Mouse (Mus musculus): ENCODE results near the gene Gm11541. TPM values are rescaled to one million over a fixed set of nuclear protein-coding genes. Genes with fewer than 3 reads are reported as not detected.
A peak's percentile ranks its signal among the peaks of the same experiment; 100 is the strongest.
"Not testable (repeated sequence)": the region's sequence is repeated elsewhere in the genome, so short reads cannot be mapped to it uniquely, and the experiment has no call there.

The Gm11541 gene
- polyA plus RNA-seq, 1 experiment from 2014 or later, result not detected

GRCm38 (mm10) chr11:94652973-94653372, 51.3 kb downstream of the Gm11541 start:
- peak overlapping the region; percentile 57 for H3K4me3 ChIP-seq (replicated peaks; ENCODE audit: low read length)
- ATAC-seq (ENCODE audit: low FRiP score) (no peak), DNase-seq (ENCODE audit: low spot score) (no peak)
- peaks cover 17% of the 10 kb centered on the region for H3K4me1 ChIP-seq (replicated peaks; ENCODE audit: control insufficient read depth, insufficient read depth, low read length)
- H3K9ac ChIP-seq, result no peak overlapping the region
- peaks cover 14% of the 10 kb centered on the region for H3K36me3 ChIP-seq (replicated peaks; ENCODE audit: control insufficient read depth, insufficient read depth)
- 51% methylated on average over 8 of the region's 8 CpGs for WGBS
- no peaks in the 10 kb centered on the region for H3K27me3 ChIP-seq (ENCODE audit: control insufficient read depth, insufficient read depth, low read length)
- H3K9me3 ChIP-seq (ENCODE audit: control insufficient read depth, low read length), result no peaks in the 10 kb centered on the region
- H3K4me2 ChIP-seq (replicated peaks), result peak overlapping the region; percentile 86
- H3K27ac ChIP-seq, result no peak overlapping the region

- H3K4me1 ChIP-seq (replicated peaks; ENCODE audit: control insufficient read depth, insufficient read depth, low read length), result peaks cover 17% of the 10 kb centered on the region
- not testable (repeated sequence) for H3K27ac ChIP-seq
Observed at GRCm38 (mm10) chr11:94651241-94651640, 53.1 kb downstream of the Gm11541 start.

DNA sequence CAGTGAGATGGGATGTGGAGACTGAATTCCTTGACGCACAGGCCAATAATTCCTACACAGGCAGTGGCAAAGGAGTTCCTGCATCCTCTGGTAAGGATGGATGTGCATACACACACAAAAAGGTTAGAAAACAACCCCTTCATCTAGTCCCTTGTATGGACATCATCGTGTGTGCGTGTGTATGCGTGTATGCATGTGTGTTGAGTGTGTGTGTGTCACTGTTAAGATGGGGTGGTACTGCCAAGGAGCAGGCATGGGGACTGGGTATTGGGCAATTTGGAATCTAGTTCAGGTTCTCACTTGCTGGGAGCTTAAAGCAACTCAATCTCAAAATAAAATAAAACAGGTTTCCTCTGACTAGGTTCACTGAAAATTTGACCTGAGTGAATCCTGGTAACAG, 57.8 kb downstream of the Gm11541 start:
- H3K27ac ChIP-seq, result no peak overlapping the region
- no peak for ATAC-seq (ENCODE audit: low FRiP score)
- 92% methylated on average over 4 of the region's 4 CpGs for whole genome bisulfite sequencing
- no peak overlapping the region for H3K4me3 ChIP-seq (replicated peaks; ENCODE audit: low read length)
- H3K4me2 ChIP-seq (replicated peaks), result no peak overlapping the region
- H3K4me1 ChIP-seq (replicated peaks; ENCODE audit: control insufficient read depth, insufficient read depth, low read length), result no peaks in the 10 kb centered on the region
- no peaks in the 10 kb centered on the region for H3K27me3 ChIP-seq (ENCODE audit: control insufficient read depth, insufficient read depth, low read length)
- H3K9ac ChIP-seq, result no peak overlapping the region
- peaks cover 61% of the 10 kb centered on the region for H3K36me3 ChIP-seq (replicated peaks; ENCODE audit: control insufficient read depth, insufficient read depth)
- no peak for DNase-seq (ENCODE audit: low spot score)
- no peaks in the 10 kb centered on the region for H3K9me3 ChIP-seq (ENCODE audit: control insufficient read depth, low read length)

More at GRCm38 (mm10) chr11:94651241-94651640, 53.1 kb downstream of the Gm11541 start:
- not testable (repeated sequence) for DNase-seq (ENCODE audit: low spot score); ATAC-seq (ENCODE audit: low FRiP score); H3K9me3 ChIP-seq (ENCODE audit: control insufficient read depth, low read length); H3K27me3 ChIP-seq (ENCODE audit: control insufficient read depth, insufficient read depth, low read length); H3K4me3 ChIP-seq (replicated peaks; ENCODE audit: low read length); H3K9ac ChIP-seq; H3K4me2 ChIP-seq (replicated peaks)
- WGBS, result 98% methylated on average over 5 of the region's 7 CpGs
- peaks cover 16% of the 10 kb centered on the region for H3K36me3 ChIP-seq (replicated peaks; ENCODE audit: control insufficient read depth, insufficient read depth)

Other genes starting within 250 kb of the Gm11541 start
- 18.6 and 22.8 TPM in 2 replicates for gene Cacna1g, start 230.3 kb downstream of the Gm11541 start, polyA plus RNA-seq (2014; fragmentation: Nextera tagmentation; extraction: Ambion mirVana)
- 0.33 and 1.3 TPM in 2 replicates for gene Spata20, start 218.3 kb downstream of the Gm11541 start, polyA plus RNA-seq (2014; fragmentation: Nextera tagmentation; extraction: Ambion mirVana)
- 1.6 and 2.0 TPM in 2 replicates for gene Epn3, start 204.5 kb downstream of the Gm11541 start, polyA plus RNA-seq (2014; fragmentation: Nextera tagmentation; extraction: Ambion mirVana)
- 3.3 and 5.1 TPM in 2 replicates for gene Mycbpap, start 182.8 kb downstream of the Gm11541 start, polyA plus RNA-seq (2014; fragmentation: Nextera tagmentation; extraction: Ambion mirVana)
- 6.5 and 7.5 TPM in 2 replicates for gene Rsad1, start 155.2 kb downstream of the Gm11541 start, polyA plus RNA-seq (2014; fragmentation: Nextera tagmentation; extraction: Ambion mirVana)
- 0.15 and 0.37 TPM in 2 replicates for gene Chad, start 139.5 kb downstream of the Gm11541 start, polyA plus RNA-seq (2014; fragmentation: Nextera tagmentation; extraction: Ambion mirVana)
- 2.1 and 2.5 TPM in 2 replicates for gene Acsf2, start 102.6 kb downstream of the Gm11541 start, polyA plus RNA-seq (2014; fragmentation: Nextera tagmentation; extraction: Ambion mirVana)
- gene Lrrc59, start 74.7 kb downstream of the Gm11541 start, polyA plus RNA-seq (2014; fragmentation: Nextera tagmentation; extraction: Ambion mirVana), result 132 and 139 TPM in 2 replicates
- 118 and 140 TPM in 2 replicates for gene Mrpl27, start 50.7 kb downstream of the Gm11541 start, polyA plus RNA-seq (2014; fragmentation: Nextera tagmentation; extraction: Ambion mirVana)
- 3.1 and 4.2 TPM in 2 replicates for gene Eme1, start 50.5 kb downstream of the Gm11541 start, polyA plus RNA-seq (2014; fragmentation: Nextera tagmentation; extraction: Ambion mirVana)
- gene Xylt2, start 27.0 kb downstream of the Gm11541 start, polyA plus RNA-seq (2014; fragmentation: Nextera tagmentation; extraction: Ambion mirVana), result 13.2 and 14.8 TPM in 2 replicates
- not detected in 2 replicates for gene Cdc34b, start 37.3 kb upstream of the Gm11541 start, polyA plus RNA-seq (2014; fragmentation: Nextera tagmentation; extraction: Ambion mirVana)
- not detected in 2 replicates for gene Tmem92, start 78.2 kb upstream of the Gm11541 start, polyA plus RNA-seq (2014; fragmentation: Nextera tagmentation; extraction: Ambion mirVana)
- 125 and 157 TPM in 2 replicates for gene Col1a1, start 231.7 kb upstream of the Gm11541 start, polyA plus RNA-seq (2014; fragmentation: Nextera tagmentation; extraction: Ambion mirVana)

All from hindbrain, embryonic 14.5 days (tissue).